Mouse (Mus musculus): ENCODE results near the gene Plppr1. TPM values are rescaled to one million over a fixed set of nuclear protein-coding genes. Genes with fewer than 3 reads are reported as not detected.

The Plppr1 gene
- polyA plus RNA-seq, 1 experiment from 2014 or later: 4.7 TPM

- H3K9me3 ChIP-seq (ENCODE audit: control insufficient read depth, low read length): no peaks in the 10 kb centered on the region
- H3K36me3 ChIP-seq (ENCODE audit: control insufficient read depth, insufficient read depth, low read length): no peaks in the 10 kb centered on the region
- no peak overlapping the region for H3K4me2 ChIP-seq (ENCODE audit: low read depth, low read length)
- WGBS: 75% methylated on average over 2 of the region's 2 CpGs
- H3K4me1 ChIP-seq (ENCODE audit: control insufficient read depth, insufficient read depth, low read length): no peaks in the 10 kb centered on the region
- ATAC-seq (ENCODE audit: low read depth): no peak
- H3K27ac ChIP-seq (replicated peaks; ENCODE audit: low read depth, low read length): no peak overlapping the region
- H3K9ac ChIP-seq (ENCODE audit: low read depth, low read length): no peak overlapping the region
- no peaks in the 10 kb centered on the region for H3K27me3 ChIP-seq (replicated peaks; ENCODE audit: control insufficient read depth, insufficient read depth, low read length)
- H3K4me3 ChIP-seq (ENCODE audit: low read depth, low read length): no peak overlapping the region
- DNase-seq (ENCODE audit: low spot score): no peak
These were observed 90.2 kb downstream of the Plppr1 start for GRCm38 (mm10) chr4:49149251-49149650.

GRCm38 (mm10) chr4:49153849-49154248 is 94.8 kb downstream of the Plppr1 start:
- H3K9ac ChIP-seq (ENCODE audit: low read depth, low read length): no peak overlapping the region
- no peaks in the 10 kb centered on the region for H3K9me3 ChIP-seq (ENCODE audit: control insufficient read depth, low read length)
- H3K27me3 ChIP-seq (replicated peaks; ENCODE audit: control insufficient read depth, insufficient read depth, low read length): no peaks in the 10 kb centered on the region
- H3K4me1 ChIP-seq (ENCODE audit: control insufficient read depth, insufficient read depth, low read length): no peaks in the 10 kb centered on the region
- peak; percentile 63; the same call in 1 of the 2 replicates for ATAC-seq (ENCODE audit: low read depth)
- H3K4me3 ChIP-seq (ENCODE audit: low read depth, low read length): no peak overlapping the region
- no peaks in the 10 kb centered on the region for H3K36me3 ChIP-seq (ENCODE audit: control insufficient read depth, insufficient read depth, low read length)
- WGBS: 44% methylated on average over 5 of the region's 5 CpGs
- no peak overlapping the region for H3K4me2 ChIP-seq (ENCODE audit: low read depth, low read length)
- DNase-seq (ENCODE audit: low spot score): peak; percentile 45
- H3K27ac ChIP-seq (replicated peaks; ENCODE audit: low read depth, low read length): no peak overlapping the region

- H3K4me1 ChIP-seq (ENCODE audit: control insufficient read depth, insufficient read depth, low read length): no peaks in the 10 kb centered on the region
- DNase-seq (ENCODE audit: low spot score): no peak
- no peak overlapping the region for H3K27ac ChIP-seq (replicated peaks; ENCODE audit: low read depth, low read length)
- H3K4me2 ChIP-seq (ENCODE audit: low read depth, low read length): no peak overlapping the region
- 68% methylated on average over 1 of the region's 1 CpGs for WGBS
- H3K9ac ChIP-seq (ENCODE audit: low read depth, low read length): no peak overlapping the region
- H3K4me3 ChIP-seq (ENCODE audit: low read depth, low read length): no peak overlapping the region
- H3K27me3 ChIP-seq (replicated peaks; ENCODE audit: control insufficient read depth, insufficient read depth, low read length): no peaks in the 10 kb centered on the region
- no peak for ATAC-seq (ENCODE audit: low read depth)
- H3K36me3 ChIP-seq (ENCODE audit: control insufficient read depth, insufficient read depth, low read length): no peaks in the 10 kb centered on the region
- no peaks in the 10 kb centered on the region for H3K9me3 ChIP-seq (ENCODE audit: control insufficient read depth, low read length)
These were observed 97.7 kb downstream of the Plppr1 start for GRCm38 (mm10) chr4:49156781-49157180.

GRCm38 (mm10) chr4:49163285-49163684 is 104.2 kb downstream of the Plppr1 start:
- 87% methylated on average over 3 of the region's 3 CpGs for WGBS
- Histone ChIP-seq H3K36me3 (ENCODE audit: control insufficient read depth, insufficient read depth, low read length) (no peaks in the 10 kb centered on the region), H3K9me3 (ENCODE audit: control insufficient read depth, low read length) (no peaks in the 10 kb centered on the region), H3K4me3 (ENCODE audit: low read depth, low read length) (no peak overlapping the region), H3K9ac (ENCODE audit: low read depth, low read length) (no peak overlapping the region), H3K27ac (replicated peaks; ENCODE audit: low read depth, low read length) (no peak overlapping the region), H3K27me3 (replicated peaks; ENCODE audit: control insufficient read depth, insufficient read depth, low read length) (no peaks in the 10 kb centered on the region), H3K4me2 (ENCODE audit: low read depth, low read length) (no peak overlapping the region), H3K4me1 (ENCODE audit: control insufficient read depth, insufficient read depth, low read length) (no peaks in the 10 kb centered on the region)
- ATAC-seq (ENCODE audit: low read depth) (no peak), DNase-seq (ENCODE audit: low spot score) (no peak)

GRCm38 (mm10) chr4:49166391-49166790 is 107.3 kb downstream of the Plppr1 start:
- no peak overlapping the region for H3K27ac ChIP-seq (replicated peaks; ENCODE audit: low read depth, low read length)
- no peaks in the 10 kb centered on the region for H3K27me3 ChIP-seq (replicated peaks; ENCODE audit: control insufficient read depth, insufficient read depth, low read length)
- no peak overlapping the region for H3K9ac ChIP-seq (ENCODE audit: low read depth, low read length)
- DNase-seq (ENCODE audit: low spot score) (no peak), ATAC-seq (ENCODE audit: low read depth) (no peak)
- no peaks in the 10 kb centered on the region for H3K9me3 ChIP-seq (ENCODE audit: control insufficient read depth, low read length)
- WGBS: 70% methylated on average over 3 of the region's 3 CpGs
- H3K36me3 ChIP-seq (ENCODE audit: control insufficient read depth, insufficient read depth, low read length): no peaks in the 10 kb centered on the region
- H3K4me3 ChIP-seq (ENCODE audit: low read depth, low read length): no peak overlapping the region
- H3K4me2 ChIP-seq (ENCODE audit: low read depth, low read length): no peak overlapping the region
- H3K4me1 ChIP-seq (ENCODE audit: control insufficient read depth, insufficient read depth, low read length): no peaks in the 10 kb centered on the region

- Histone ChIP-seq H3K27ac (replicated peaks; ENCODE audit: low read depth, low read length) (no peak overlapping the region), H3K36me3 (ENCODE audit: control insufficient read depth, insufficient read depth, low read length) (no peaks in the 10 kb centered on the region), H3K4me3 (ENCODE audit: low read depth, low read length) (no peak overlapping the region), H3K9me3 (ENCODE audit: control insufficient read depth, low read length) (no peaks in the 10 kb centered on the region), H3K9ac (ENCODE audit: low read depth, low read length) (no peak overlapping the region), H3K27me3 (replicated peaks; ENCODE audit: control insufficient read depth, insufficient read depth, low read length) (no peaks in the 10 kb centered on the region), H3K4me1 (ENCODE audit: control insufficient read depth, insufficient read depth, low read length) (no peaks in the 10 kb centered on the region), H3K4me2 (ENCODE audit: low read depth, low read length) (no peak overlapping the region)
- WGBS: 73% methylated on average over 5 of the region's 5 CpGs
- DNase-seq (ENCODE audit: low spot score) (no peak), ATAC-seq (ENCODE audit: low read depth) (no peak)
These were observed 108.0 kb downstream of the Plppr1 start for GRCm38 (mm10) chr4:49167030-49167429.

- DNase-seq (ENCODE audit: low spot score): peak; percentile 46
- Histone ChIP-seq H3K4me1 (ENCODE audit: control insufficient read depth, insufficient read depth, low read length) (no peaks in the 10 kb centered on the region), H3K4me3 (ENCODE audit: low read depth, low read length) (no peak overlapping the region), H3K9ac (ENCODE audit: low read depth, low read length) (no peak overlapping the region), H3K4me2 (ENCODE audit: low read depth, low read length) (no peak overlapping the region), H3K9me3 (ENCODE audit: control insufficient read depth, low read length) (no peaks in the 10 kb centered on the region), H3K27ac (replicated peaks; ENCODE audit: low read depth, low read length) (no peak overlapping the region), H3K36me3 (ENCODE audit: control insufficient read depth, insufficient read depth, low read length) (no peaks in the 10 kb centered on the region), H3K27me3 (replicated peaks; ENCODE audit: control insufficient read depth, insufficient read depth, low read length) (no peaks in the 10 kb centered on the region)
- 55% methylated on average over 1 of the region's 1 CpGs for WGBS
- no peak for ATAC-seq (ENCODE audit: low read depth)
These were observed 110.4 kb downstream of the Plppr1 start for GRCm38 (mm10) chr4:49169498-49169897.

- no peaks in the 10 kb centered on the region; the same call in 1 of the 2 replicates for H3K4me1 ChIP-seq (ENCODE audit: control insufficient read depth, insufficient read depth, low read length)
- H3K9me3 ChIP-seq (ENCODE audit: control insufficient read depth, low read length): no peaks in the 10 kb centered on the region
- DNase-seq (ENCODE audit: low spot score) (no peak), ATAC-seq (ENCODE audit: low read depth) (no peak)
- no peak overlapping the region for H3K9ac ChIP-seq (ENCODE audit: low read depth, low read length)
- no peak overlapping the region for H3K27ac ChIP-seq (replicated peaks; ENCODE audit: low read depth, low read length)
- no peaks in the 10 kb centered on the region for H3K36me3 ChIP-seq (ENCODE audit: control insufficient read depth, insufficient read depth, low read length)
- H3K4me3 ChIP-seq (ENCODE audit: low read depth, low read length): no peak overlapping the region
- H3K27me3 ChIP-seq (replicated peaks; ENCODE audit: control insufficient read depth, insufficient read depth, low read length): no peaks in the 10 kb centered on the region
- H3K4me2 ChIP-seq (ENCODE audit: low read depth, low read length): no peak overlapping the region
- WGBS: 89% methylated on average over 2 of the region's 2 CpGs
These were observed 119.0 kb downstream of the Plppr1 start for GRCm38 (mm10) chr4:49178101-49178500.

GRCm38 (mm10) chr4:49178891-49179290 is 119.8 kb downstream of the Plppr1 start:
- H3K4me2 ChIP-seq (ENCODE audit: low read depth, low read length): no peak overlapping the region
- no peak overlapping the region for H3K9ac ChIP-seq (ENCODE audit: low read depth, low read length)
- H3K36me3 ChIP-seq (ENCODE audit: control insufficient read depth, insufficient read depth, low read length): no peaks in the 10 kb centered on the region
- no peaks in the 10 kb centered on the region for H3K9me3 ChIP-seq (ENCODE audit: control insufficient read depth, low read length)
- no peaks in the 10 kb centered on the region for H3K27me3 ChIP-seq (replicated peaks; ENCODE audit: control insufficient read depth, insufficient read depth, low read length)
- H3K4me3 ChIP-seq (ENCODE audit: low read depth, low read length): no peak overlapping the region
- 64% methylated on average over 3 of the region's 3 CpGs for WGBS
- no peak overlapping the region for H3K27ac ChIP-seq (replicated peaks; ENCODE audit: low read depth, low read length)
- no peaks in the 10 kb centered on the region; the same call in 1 of the 2 replicates for H3K4me1 ChIP-seq (ENCODE audit: control insufficient read depth, insufficient read depth, low read length)
- ATAC-seq (ENCODE audit: low read depth) (no peak), DNase-seq (ENCODE audit: low spot score) (no peak)
